Mouse (Mus musculus) ovary, postnatal 36 days (tissue): ENCODE results near the gene Fam57b.

Experiments used
- DNase-seq: peaks from one replicate; pipeline ENCODE4 v3.0.0; 2022; ENCODE audit warnings: low spot score, mixed read lengths

Gene Fam57b

GRCm38 (mm10) chr7:126797411-126798126, at the start of gene Fam57b:
Fam57b (plus strand) TSS chr7:126797668.
- peak; percentile 69 for DNase-seq

- DNase-seq, result no peak
Observed at GRCm38 (mm10) chr7:126748824-126749223, 48.6 kb upstream of the Fam57b start.

- no peak for DNase-seq
Observed at GRCm38 (mm10) chr7:126749582-126750343, 47.7 kb upstream of the Fam57b start.

- peak; percentile 69 for DNase-seq
Observed at GRCm38 (mm10) chr7:126754866-126755265, 42.6 kb upstream of the Fam57b start.

GRCm38 (mm10) chr7:126758539-126758938, 38.9 kb upstream of the Fam57b start:
- DNase-seq, result no peak

DNA sequence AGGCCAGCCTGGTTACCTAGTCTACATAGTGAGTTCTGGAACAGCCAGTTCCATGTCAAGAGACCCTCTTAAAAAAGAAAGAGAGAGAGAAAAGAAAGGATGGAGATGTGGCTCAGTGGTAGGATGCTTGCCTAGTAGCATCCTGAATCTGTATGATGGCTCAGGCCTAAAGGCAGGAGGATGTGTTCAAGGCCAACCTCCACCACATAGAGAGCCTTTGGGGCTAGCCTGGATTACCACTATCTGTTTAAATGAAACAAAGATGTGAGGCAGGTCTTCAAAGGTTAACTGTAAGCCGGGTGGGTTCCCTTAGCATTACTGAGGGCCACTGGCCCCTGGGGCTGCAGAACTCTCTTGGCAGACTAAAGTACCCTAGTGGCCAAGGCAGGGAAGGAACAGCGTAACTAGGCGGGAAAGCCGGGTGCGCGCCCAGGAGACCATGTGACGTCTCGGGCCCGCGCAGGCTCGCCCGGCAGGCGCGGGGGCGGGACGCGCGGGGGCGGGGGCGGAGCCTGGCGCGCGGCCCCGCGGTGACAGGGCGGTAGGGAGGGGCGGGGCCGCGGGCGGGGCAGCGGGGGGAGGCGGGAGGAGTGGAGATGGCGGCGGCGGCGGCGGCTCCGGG, 38.3 kb upstream of the Fam57b start, which contains the start of gene Mapk3:
TSS of gene Mapk3 (plus strand) at position 552 of the 622 bp plus-strand sequence.
- DNase-seq, result peak; percentile 89

GRCm38 (mm10) chr7:126759672-126760390, 37.6 kb upstream of the Fam57b start:
- DNase-seq, result no peak

- peak; percentile 79 for DNase-seq
Observed at GRCm38 (mm10) chr7:126760391-126760802, 37.1 kb upstream of the Fam57b start.

GRCm38 (mm10) chr7:126760956-126761355, 36.5 kb upstream of the Fam57b start:
- DNase-seq, result no peak

GRCm38 (mm10) chr7:126761529-126762067, 35.9 kb upstream of the Fam57b start:
- DNase-seq, result no peak

GRCm38 (mm10) chr7:126762471-126763008, 34.9 kb upstream of the Fam57b start:
- DNase-seq, result no peak

- DNase-seq, result no peak
Observed at GRCm38 (mm10) chr7:126765540-126765939, 31.9 kb upstream of the Fam57b start.

- no peak for DNase-seq
Observed at GRCm38 (mm10) chr7:126766201-126766600, 31.3 kb upstream of the Fam57b start, which contains the start of gene Gdpd3. Gdpd3 (plus strand) TSS chr7:126766334.

DNA sequence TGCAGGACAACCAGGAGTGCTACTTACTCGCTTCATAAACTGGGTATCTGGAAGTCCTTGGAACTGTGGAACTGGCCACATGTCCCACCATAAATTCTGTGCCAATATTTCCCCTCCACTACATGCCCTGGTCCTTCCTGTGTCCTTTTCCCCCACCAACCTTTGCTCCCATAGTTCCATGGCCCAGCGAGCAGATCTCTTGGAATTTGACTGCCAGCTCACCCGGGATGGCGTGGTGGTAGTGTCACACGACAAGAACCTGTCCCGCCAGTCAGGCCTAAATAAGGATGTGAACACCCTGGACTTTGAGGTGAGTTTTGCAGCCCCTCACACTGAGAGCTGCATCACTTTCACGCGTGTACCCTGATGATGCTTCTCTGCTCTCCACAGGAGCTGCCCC, 30.5 kb upstream of the Fam57b start:
- no peak for DNase-seq

DNA sequence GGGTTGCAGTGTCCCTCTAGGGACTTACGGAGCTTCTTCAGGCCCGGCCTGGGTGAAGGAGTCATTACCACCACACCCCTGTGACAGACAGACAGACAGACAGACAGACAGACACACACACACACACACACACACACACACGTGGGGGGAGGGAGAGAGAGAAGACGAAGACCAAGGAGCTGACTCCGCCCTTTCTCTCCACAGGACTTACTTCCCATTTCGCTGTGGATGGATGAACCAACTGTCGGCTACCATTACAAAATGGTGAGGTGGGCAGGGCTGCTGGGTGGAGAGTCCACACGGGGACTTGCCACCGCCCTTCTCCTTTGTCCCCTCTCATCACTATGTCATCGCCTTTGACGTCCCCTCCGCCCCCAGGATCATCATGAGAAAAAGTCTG, 26.7 kb upstream of the Fam57b start:
- no peak for DNase-seq

GRCm38 (mm10) chr7:126773351-126773750, 24.1 kb upstream of the Fam57b start:
- no peak for DNase-seq

GRCm38 (mm10) chr7:126774463-126774862, 23.0 kb upstream of the Fam57b start:
- DNase-seq, result no peak

- DNase-seq, result no peak
Observed at GRCm38 (mm10) chr7:126775185-126775977, 22.1 kb upstream of the Fam57b start.

- DNase-seq, result no peak
Observed at GRCm38 (mm10) chr7:126775978-126776234, 21.6 kb upstream of the Fam57b start.

DNA sequence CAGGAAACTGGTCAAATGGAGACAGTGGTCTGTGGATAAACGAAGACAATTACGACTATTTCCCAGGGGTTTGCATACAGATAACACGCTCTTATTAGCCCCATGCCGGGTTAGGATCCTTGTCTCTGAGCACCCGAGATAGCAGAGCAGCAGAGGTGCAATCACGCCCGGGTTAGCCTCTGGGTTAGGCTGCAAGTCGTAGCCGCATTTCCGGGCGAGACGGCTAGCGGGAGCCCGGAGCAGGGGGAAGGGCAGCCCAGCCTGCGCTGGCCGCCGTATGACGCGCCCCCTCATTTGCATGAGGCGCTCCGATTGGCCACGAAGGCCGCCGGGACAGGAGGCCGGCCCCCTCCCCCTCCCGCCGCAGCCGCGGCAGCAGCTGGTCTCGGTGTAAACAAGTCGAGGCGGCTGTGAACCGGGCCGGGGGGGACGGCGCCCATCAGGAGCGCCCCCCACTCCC, 20.8 kb upstream of the Fam57b start, which contains the start of gene Ypel3:
TSS of gene Ypel3 (plus strand) at position 358 of the 460 bp plus-strand sequence.
- peak; percentile 96 for DNase-seq

DNA sequence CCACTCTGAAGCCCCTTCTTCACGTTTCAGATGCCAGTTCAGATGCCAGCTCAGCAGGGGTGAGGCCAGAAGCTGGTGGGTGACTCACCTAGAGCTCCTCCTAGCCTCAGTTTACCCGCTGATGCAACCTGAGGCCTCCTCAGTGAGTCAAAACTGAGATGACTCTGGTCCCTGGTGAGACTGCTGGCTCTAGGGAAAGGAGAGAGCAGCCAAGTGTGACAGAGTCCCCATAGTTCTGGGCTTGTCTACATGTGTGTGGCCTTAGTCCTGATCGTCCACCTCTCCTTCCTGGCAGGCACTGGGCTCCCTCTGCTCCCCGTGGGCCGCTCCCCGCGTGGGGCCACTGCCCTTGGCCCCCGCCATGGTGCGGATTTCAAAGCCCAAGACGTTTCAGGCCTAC, 20.0 kb upstream of the Fam57b start:
- no peak for DNase-seq
